Comparison of ENCODE assay signal across 9 mouse cellular contexts in the genomic region with DNA sequence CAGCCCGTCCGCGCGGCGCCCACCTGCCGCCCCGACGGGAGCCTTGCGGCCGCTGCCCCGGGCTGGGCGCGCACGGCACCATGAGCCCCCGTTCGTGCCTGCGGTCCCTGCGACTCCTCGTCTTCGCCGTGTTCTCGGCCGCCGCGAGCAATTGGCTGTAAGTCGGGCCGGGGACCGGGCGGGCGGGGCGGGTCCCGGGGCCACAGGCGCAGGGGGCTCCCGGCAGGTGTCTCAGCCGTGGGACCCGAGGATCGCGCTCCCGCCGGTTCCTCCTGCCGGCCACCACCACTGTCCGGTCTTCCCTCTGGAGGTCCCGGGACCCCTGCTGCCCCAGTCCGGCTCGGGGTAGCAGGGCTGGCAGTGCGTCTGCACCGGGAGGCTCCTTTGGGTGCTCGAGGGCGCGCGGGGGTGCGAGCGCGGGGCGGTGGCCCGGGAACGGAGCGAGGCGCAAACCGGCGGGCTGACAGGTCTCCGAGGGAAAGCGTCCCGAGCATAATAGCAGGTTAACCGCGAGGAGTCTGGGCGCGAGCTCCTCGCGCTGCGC. TPM values are rescaled to one million over a fixed set of nuclear protein-coding genes. Genes with fewer than 3 reads are reported as not detected.
DNase-seq lines count a peak whose midpoint lies in the region; ATAC-seq lines count a peak whose summit lies in the region.
"Had no signal": no experiment of that assay in that cellular context is flagged by ENCODE, and none has a peak within 500 bp of the region (broad histone marks: within the 10 kb centered on the region; RNA-seq: fewer than 3 reads in every experiment).

No protein-coding gene starts in this region.

- intact Hi-C loops in heart, postnatal 36 days (cut with DNase I): no loop called here
- intact Hi-C loops in gastrocnemius, postnatal 14 days (cut with DNase I; ENCODE audit: low total_unique reads): no loop called here

- H3K9me3 ChIP-seq in heart, embryonic 14.5 days (ENCODE audit: control insufficient read depth, low read length): no peaks in the 10 kb centered on the region
- H3K9me3 ChIP-seq in hindbrain, embryonic 11.5 days (ENCODE audit: control insufficient read depth, low read length): no peaks in the 10 kb centered on the region
- H3K9me3 ChIP-seq in midbrain, embryonic 11.5 days (ENCODE audit: control insufficient read depth, low read length): no peaks in the 10 kb centered on the region

- H3K36me3 ChIP-seq in heart, embryonic 14.5 days (ENCODE audit: control insufficient read depth, insufficient read depth, low read length): no peaks in the 10 kb centered on the region
- no peaks in the 10 kb centered on the region for H3K36me3 ChIP-seq in hindbrain, embryonic 11.5 days (ENCODE audit: control insufficient read depth, insufficient read depth, low read length)
- H3K36me3 ChIP-seq in midbrain, embryonic 11.5 days (ENCODE audit: control insufficient read depth, insufficient read depth, low read length): no peaks in the 10 kb centered on the region

- peak overlapping the region; percentile 89 for H3K4me2 ChIP-seq in heart, embryonic 14.5 days (ENCODE audit: low read length)
- peak overlapping the region; percentile 98 for H3K4me2 ChIP-seq in hindbrain, embryonic 11.5 days (replicated peaks; ENCODE audit: low read depth, low read length)
- peak overlapping the region; percentile 93 for H3K4me2 ChIP-seq in midbrain, embryonic 11.5 days

- peak overlapping the region; percentile 64 for H3K9ac ChIP-seq in heart, embryonic 14.5 days (ENCODE audit: low read length)
- peak overlapping the region; percentile 67 for H3K9ac ChIP-seq in hindbrain, embryonic 11.5 days (ENCODE audit: low read depth, low read length)
- peak overlapping the region; percentile 58 for H3K9ac ChIP-seq in midbrain, embryonic 11.5 days (ENCODE audit: low read length)

- no peak for DNase-seq in heart, postnatal 36 days
- no peak for DNase-seq in hindbrain, embryonic 11.5 days (ENCODE audit: low spot score)
- no peak for DNase-seq in midbrain, embryonic 11.5 days (ENCODE audit: low spot score, missing footprints)
- DNase-seq in cerebellum, adult 8-10 months: no peak
- no peak for DNase-seq in layer of hippocampus, adult 11-12 months (ENCODE audit: low spot score)
- no peak for DNase-seq in gastrocnemius, postnatal 14 days

- peak overlapping the region; percentile 44 to 48 for H3K4me3 ChIP-seq in heart, embryonic 14.5 days (ENCODE audit: control insufficient read depth in 1 of 2, insufficient read depth in 1 of 2, low read depth in 1 of 2, low read length in 2 of 2)
- H3K4me3 ChIP-seq in brown adipose tissue, adult 24 weeks (ENCODE audit: insufficient read depth, low read depth, low read length): peak overlapping the region; percentile 20; the same call in 1 of the 2 replicates
- peak overlapping the region; percentile 61 for H3K4me3 ChIP-seq in hindbrain, embryonic 11.5 days (ENCODE audit: low read depth, low read length)
- peak overlapping the region; percentile 51 for H3K4me3 ChIP-seq in midbrain, embryonic 11.5 days (ENCODE audit: low read depth, low read length)

- no peak for ATAC-seq in heart, embryonic 14.5 days (ENCODE audit: insufficient number of reproducible peaks, insufficient read depth, low FRiP score, low read depth)
- ATAC-seq in hindbrain, embryonic 11.5 days (ENCODE audit: low FRiP score): no peak
- no peak for ATAC-seq in midbrain, embryonic 11.5 days (ENCODE audit: low FRiP score)

- H3K4me1 ChIP-seq in heart, embryonic 14.5 days (ENCODE audit: control insufficient read depth in 2 of 2, insufficient read depth in 2 of 2, low read length in 2 of 2): peaks cover 2 to 21% of the 10 kb centered on the region in 2 experiments; a peak in 3 of 4 replicates
- no peaks in the 10 kb centered on the region for H3K4me1 ChIP-seq in brown adipose tissue, adult 24 weeks (ENCODE audit: control insufficient read depth, insufficient read depth, insufficient read length, low read length)
- H3K4me1 ChIP-seq in hindbrain, embryonic 11.5 days (replicated peaks; ENCODE audit: control insufficient read depth, insufficient read depth, low read length): peaks cover 14% of the 10 kb centered on the region
- H3K4me1 ChIP-seq in midbrain, embryonic 11.5 days (ENCODE audit: control insufficient read depth, insufficient read depth, low read length): peaks cover 27% of the 10 kb centered on the region

- under 1% methylated on average over 60 of the region's 71 CpGs for WGBS in heart, embryonic 14.5 days
- 0% methylated on average over 33 of the region's 71 CpGs for WGBS in hindbrain, embryonic 11.5 days
- WGBS in midbrain, embryonic 11.5 days: under 1% methylated on average over 54 of the region's 71 CpGs

- H3K27ac ChIP-seq in heart, embryonic 14.5 days (replicated peaks in 1 of 2; ENCODE audit: control insufficient read depth in 1 of 2, insufficient read depth in 1 of 2, low read depth in 2 of 2, low read length in 2 of 2): no peak overlapping the region
- no peak overlapping the region for H3K27ac ChIP-seq in brown adipose tissue, adult 24 weeks (replicated peaks; ENCODE audit: low read depth, low read length)
- H3K27ac ChIP-seq in hindbrain, embryonic 11.5 days (ENCODE audit: low read depth, low read length): peak overlapping the region; percentile 56
- no peak overlapping the region for H3K27ac ChIP-seq in midbrain, embryonic 11.5 days (ENCODE audit: low read depth, low read length)

- H3K27me3 ChIP-seq in heart, embryonic 14.5 days (ENCODE audit: control insufficient read depth, insufficient read depth, low read length): peaks cover 83% of the 10 kb centered on the region
- H3K27me3 ChIP-seq in hindbrain, embryonic 11.5 days (ENCODE audit: control insufficient read depth, insufficient read depth, low read length): peaks cover 52% of the 10 kb centered on the region
- H3K27me3 ChIP-seq in midbrain, embryonic 11.5 days (ENCODE audit: control insufficient read depth, insufficient read depth, low read length): peaks cover 57% of the 10 kb centered on the region

RNA-seq across cellular contexts. Expression of a gene that starts 0.4 kb away (rescaled TPM):
- polyA plus RNA-seq in heart, embryonic 14.5 days (2014; fragmentation: Nextera tagmentation; extraction: Ambion mirVana): 1.8 and 2.2 TPM in 2 replicates
- under 1 TPM; 0.17 to 0.19 TPM for total RNA-seq in heart, postnatal 36 days (2021)
- not detected in 2 replicates for polyA plus RNA-seq in brown adipose tissue, adult 24 weeks (2012; ENCODE audit: insufficient read depth, insufficient read length, missing spikeins)
- polyA plus RNA-seq in hindbrain, embryonic 11.5 days (2014; fragmentation: Nextera tagmentation; extraction: Ambion mirVana): 2.2 and 3.5 TPM in 2 replicates
- polyA plus RNA-seq in midbrain, embryonic 11.5 days (2014; fragmentation: Nextera tagmentation; extraction: Ambion mirVana): 1.0 and 1.4 TPM in 2 replicates
- total RNA-seq in gastrocnemius, postnatal 14 days (2021): 1 to 10 TPM; 6.4 to 8.8 TPM
- total RNA-seq: MEL had no signal
